Mouse (Mus musculus) c-Kit-positive CD71-positive TER-119-positive erythroid progenitor cells, embryonic 14.5 days (primary cell): ENCODE data around the gene AF067061.
"Not testable (repeated sequence)": the region's sequence is repeated elsewhere in the genome, so short reads cannot be mapped to it uniquely, and the experiment has no call there.

Experiments
- DNase-seq: peaks from one replicate; pipeline ENCODE4 v3.0.0-alpha.2; 2013; ENCODE audit warnings: low spot score

The AF067061 gene

GRCm38 (mm10) chr13:120262870-120263269 lies at the start of gene AF067061:
TSS of gene AF067061 (plus strand) at chr13:120263114.
- DNase-seq = not testable (repeated sequence)

DNA sequence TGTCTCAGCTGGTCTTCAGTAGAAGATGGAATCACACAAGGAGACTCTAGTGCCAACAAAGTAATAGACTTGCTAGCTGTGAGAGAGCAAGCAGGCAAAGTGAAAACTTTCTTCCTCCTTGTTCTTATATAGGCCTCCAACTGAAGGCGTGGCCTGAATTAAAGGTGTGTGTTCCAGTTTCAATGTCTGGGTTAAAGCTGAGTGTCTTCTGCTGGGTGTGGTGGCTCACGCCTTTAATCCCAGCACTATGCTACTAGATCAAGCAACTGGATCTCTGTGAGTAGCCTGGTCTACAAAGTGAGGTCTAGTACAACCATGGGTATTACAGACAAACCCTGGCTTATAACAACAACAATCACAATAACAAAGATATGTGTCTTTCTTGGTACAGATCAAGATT lies 47.1 kb upstream of the AF067061 start, which contains the start of gene Gm21762:
TSS of gene Gm21762 (minus strand) at position 101 of the 400 bp plus-strand sequence.
- DNase-seq = not testable (repeated sequence)

DNA sequence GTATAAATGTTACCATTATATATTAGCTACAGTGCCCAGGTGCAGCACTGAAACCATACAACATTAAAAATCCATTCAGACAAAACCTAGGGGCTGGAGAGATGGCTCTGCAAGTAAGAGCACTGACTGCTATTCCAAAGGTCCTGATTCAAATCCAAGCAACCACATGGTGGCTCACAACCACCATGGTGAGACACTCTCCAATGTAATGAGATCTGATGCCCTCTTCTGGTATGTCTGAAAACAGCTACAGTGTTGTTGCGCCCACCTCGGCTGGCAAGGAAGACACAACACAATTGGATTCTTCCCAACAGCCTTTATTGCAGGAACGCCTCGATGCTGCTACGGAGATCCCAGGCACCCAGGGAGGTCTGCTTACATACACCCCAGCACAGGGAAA lies 42.0 kb upstream of the AF067061 start:
- DNase-seq = not testable (repeated sequence)

DNA sequence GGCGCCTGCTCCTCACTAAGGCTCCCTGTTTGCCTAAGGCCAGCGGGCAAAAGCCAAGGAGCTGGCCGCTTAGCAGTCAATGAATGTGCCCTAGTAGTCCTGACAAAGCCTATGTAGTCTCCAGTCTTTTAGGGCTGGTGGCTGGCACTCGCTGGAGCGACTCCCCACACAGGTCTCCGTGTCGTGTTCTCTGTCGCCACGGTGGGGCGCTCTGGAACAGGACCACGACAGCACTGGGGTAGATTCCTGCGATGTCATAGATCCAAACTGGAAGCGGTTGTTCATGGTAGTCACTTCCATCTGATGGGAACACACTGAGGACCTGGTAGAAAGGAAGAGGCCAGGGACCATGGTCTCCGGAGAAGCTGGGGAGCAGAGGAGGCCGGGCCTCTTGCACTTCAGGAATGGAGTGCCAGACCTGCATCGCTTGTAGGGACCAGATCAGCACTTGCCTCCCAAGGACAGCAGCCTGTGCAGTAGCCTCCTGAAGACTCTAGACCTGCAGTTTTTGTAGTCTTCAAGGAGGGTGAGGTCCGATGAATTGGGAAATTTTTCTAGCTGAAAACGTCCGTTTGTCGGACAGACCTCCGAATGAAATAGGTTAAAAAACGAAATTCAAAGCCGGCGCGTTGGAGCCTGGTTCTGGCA lies 39.8 kb upstream of the AF067061 start:
- not testable (repeated sequence) for DNase-seq

GRCm38 (mm10) chr13:120231798-120232197 lies 31.1 kb upstream of the AF067061 start:
- not testable (repeated sequence) for DNase-seq

- not testable (repeated sequence) for DNase-seq
Observed at GRCm38 (mm10) chr13:120232447-120233049, 30.4 kb upstream of the AF067061 start.

- not testable (repeated sequence) for DNase-seq
Observed at GRCm38 (mm10) chr13:120238811-120239210, 24.1 kb upstream of the AF067061 start, which contains the start of gene Gm21731. TSS of gene Gm21731 (plus strand) at chr13:120239111.

- not testable (repeated sequence) for DNase-seq
Observed at GRCm38 (mm10) chr13:120251208-120251924, 11.5 kb upstream of the AF067061 start.

GRCm38 (mm10) chr13:120258817-120259658 lies 3.9 kb upstream of the AF067061 start:
- not testable (repeated sequence) for DNase-seq

- DNase-seq = not testable (repeated sequence)
Observed at GRCm38 (mm10) chr13:120259718-120260117, 3.2 kb upstream of the AF067061 start.

DNA sequence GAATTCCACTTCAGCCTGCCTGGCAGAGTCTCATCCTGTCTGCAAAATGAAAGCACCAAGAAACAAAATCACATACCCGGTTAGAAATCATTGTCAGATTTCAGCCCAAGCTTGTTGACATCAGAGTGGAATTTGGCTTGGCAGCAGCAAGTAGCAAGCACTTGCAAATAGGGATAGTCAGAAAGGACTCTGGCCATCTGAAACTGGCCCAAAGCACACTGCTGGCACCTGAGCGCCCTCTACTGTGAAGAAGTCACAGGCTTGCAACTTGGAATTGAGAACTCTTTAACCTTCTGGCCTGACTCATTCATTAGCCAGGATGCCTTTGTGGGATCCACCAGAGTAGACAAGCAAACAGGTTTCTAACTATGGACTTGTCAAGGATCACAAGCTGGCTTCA lies 14.9 kb downstream of the AF067061 start:
- DNase-seq = not testable (repeated sequence)

DNA sequence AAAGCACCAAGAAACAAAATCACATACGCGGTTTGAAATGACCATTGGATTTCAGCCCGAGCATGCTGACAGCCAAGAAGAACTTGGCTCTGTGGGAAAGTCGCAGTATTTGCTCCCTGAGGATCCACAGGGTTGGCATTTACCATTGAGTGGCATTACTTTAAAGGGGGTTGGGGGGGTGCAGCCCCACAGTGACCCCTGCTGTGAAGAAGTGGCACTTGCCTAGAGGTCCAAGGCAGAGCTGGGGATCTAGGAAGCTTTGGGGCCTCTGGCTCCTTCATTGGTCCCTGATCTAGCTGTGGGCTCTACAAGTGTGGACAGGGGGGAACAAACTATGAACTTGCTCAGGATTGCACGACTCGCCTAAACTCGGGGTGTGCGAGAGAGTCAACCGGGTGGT lies 15.9 kb downstream of the AF067061 start:
- DNase-seq = no peak

GRCm38 (mm10) chr13:120299324-120299894 lies 36.5 kb downstream of the AF067061 start:
- no peak for DNase-seq

- no peak for DNase-seq
Observed at GRCm38 (mm10) chr13:120299991-120300442, 37.1 kb downstream of the AF067061 start, which contains the start of gene BC147527. TSS of gene BC147527 (plus strand) at chr13:120300392.

DNA sequence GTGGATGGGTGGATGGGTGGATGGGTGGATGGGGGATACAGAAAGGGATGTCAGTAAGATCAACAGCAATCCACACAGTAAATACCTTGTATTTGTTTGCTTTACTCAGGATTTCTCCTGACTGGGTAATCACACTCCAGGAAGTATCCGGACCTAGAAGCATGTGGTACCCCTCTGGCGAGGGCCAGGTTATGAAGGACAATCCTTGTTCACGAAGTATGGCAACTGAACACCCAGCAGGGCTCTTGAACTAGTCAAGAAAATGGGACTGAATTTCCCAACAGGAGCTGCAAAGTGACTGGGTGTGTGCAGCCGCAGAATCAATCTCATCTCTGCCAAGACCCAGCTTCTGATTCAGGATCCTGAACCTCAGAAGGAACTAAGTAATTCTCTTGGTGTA lies 37.9 kb downstream of the AF067061 start:
- DNase-seq = no peak

- DNase-seq = no peak
Observed at GRCm38 (mm10) chr13:120310749-120311148, 47.8 kb downstream of the AF067061 start.

GRCm38 (mm10) chr13:120313584-120313983 lies 50.7 kb downstream of the AF067061 start:
- no peak for DNase-seq
